Mouse (Mus musculus): ENCODE results near the gene 6030408B16Rik. TPM values are rescaled to one million over a fixed set of nuclear protein-coding genes. Genes with fewer than 3 reads are reported as not detected.

The 6030408B16Rik gene
- polyA plus RNA-seq, 1 experiment from 2014 or later, result 23.9 TPM

DNA sequence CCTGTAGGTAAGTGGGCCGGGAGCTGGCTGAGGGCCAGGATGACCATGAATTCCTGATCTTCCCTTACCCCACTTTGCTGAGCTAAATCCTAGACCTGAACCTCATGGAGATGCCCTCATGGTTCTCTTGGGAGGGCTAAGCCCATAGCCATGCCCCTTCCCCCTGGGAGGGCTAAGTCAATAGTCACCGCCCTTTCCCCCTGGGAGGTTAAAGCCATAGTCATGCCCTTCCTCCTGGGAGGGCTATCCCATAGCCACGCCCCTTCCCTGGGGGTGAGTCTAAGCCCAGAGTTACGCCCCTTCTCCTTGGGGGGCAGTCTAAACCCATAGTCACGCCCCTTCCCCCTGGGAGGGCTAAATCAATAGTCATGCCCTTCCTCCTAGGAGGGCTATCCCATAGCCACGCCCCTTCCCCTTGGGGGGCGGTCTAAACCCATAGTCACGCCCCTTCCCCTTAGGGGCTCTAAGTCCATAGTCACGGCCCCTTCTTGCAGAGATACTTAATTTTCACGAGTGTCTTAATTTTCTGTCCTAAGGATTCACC is 33.1 kb downstream of the 6030408B16Rik start:
- 50% methylated on average over 10 of the region's 10 CpGs for WGBS
- Histone ChIP-seq H3K36me3 (ENCODE audit: insufficient read depth, low read length) (no peaks in the 10 kb centered on the region), H3K4me1 (ENCODE audit: insufficient read depth, low read length) (peaks cover 16% of the 10 kb centered on the region), H3K4me3 (ENCODE audit: low read length) (no peak overlapping the region), H3K27me3 (ENCODE audit: insufficient read depth, low read length) (no peaks in the 10 kb centered on the region), H3K4me2 (replicated peaks; ENCODE audit: low read depth, low read length) (no peak overlapping the region), H3K9me3 (ENCODE audit: low read length) (no peaks in the 10 kb centered on the region), H3K27ac (ENCODE audit: low read length) (no peak overlapping the region), H3K9ac (replicated peaks; ENCODE audit: low read length) (no peak overlapping the region)
- no peak for ATAC-seq (ENCODE audit: low FRiP score, low TSS enrichment)

DNA sequence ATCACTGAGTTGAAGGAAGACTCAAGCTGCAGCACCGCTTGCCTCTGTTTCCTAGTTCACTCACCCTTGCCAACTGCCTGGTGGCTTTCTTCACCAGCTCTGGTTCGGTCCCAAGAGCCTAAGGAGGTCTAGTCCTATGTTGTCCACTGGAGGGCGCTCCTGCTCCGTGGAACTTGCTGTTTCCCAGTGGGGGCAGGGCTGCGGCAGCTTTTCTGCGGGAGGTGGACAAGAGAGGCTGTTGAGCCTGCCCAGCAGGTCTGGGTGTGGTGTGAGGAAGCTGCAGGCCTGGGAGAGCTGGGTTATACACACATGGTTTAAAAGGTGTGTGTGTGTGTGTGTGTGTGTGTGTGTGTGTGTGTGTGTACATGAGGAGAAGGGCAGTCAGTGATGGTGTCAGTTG is 34.3 kb downstream of the 6030408B16Rik start:
- 5% methylated on average over 6 of the region's 6 CpGs for WGBS
- H3K4me3 ChIP-seq (ENCODE audit: low read length), result no peak overlapping the region
- peaks cover 11% of the 10 kb centered on the region for H3K4me1 ChIP-seq (ENCODE audit: insufficient read depth, low read length)
- H3K9me3 ChIP-seq (ENCODE audit: low read length), result no peaks in the 10 kb centered on the region
- no peak overlapping the region for H3K4me2 ChIP-seq (replicated peaks; ENCODE audit: low read depth, low read length)
- no peak overlapping the region for H3K27ac ChIP-seq (ENCODE audit: low read length)
- no peaks in the 10 kb centered on the region for H3K36me3 ChIP-seq (ENCODE audit: insufficient read depth, low read length)
- H3K9ac ChIP-seq (replicated peaks; ENCODE audit: low read length), result no peak overlapping the region
- peak; percentile 18; the same call in 1 of the 2 replicates for ATAC-seq (ENCODE audit: low FRiP score, low TSS enrichment)
- no peaks in the 10 kb centered on the region for H3K27me3 ChIP-seq (ENCODE audit: insufficient read depth, low read length)

DNA sequence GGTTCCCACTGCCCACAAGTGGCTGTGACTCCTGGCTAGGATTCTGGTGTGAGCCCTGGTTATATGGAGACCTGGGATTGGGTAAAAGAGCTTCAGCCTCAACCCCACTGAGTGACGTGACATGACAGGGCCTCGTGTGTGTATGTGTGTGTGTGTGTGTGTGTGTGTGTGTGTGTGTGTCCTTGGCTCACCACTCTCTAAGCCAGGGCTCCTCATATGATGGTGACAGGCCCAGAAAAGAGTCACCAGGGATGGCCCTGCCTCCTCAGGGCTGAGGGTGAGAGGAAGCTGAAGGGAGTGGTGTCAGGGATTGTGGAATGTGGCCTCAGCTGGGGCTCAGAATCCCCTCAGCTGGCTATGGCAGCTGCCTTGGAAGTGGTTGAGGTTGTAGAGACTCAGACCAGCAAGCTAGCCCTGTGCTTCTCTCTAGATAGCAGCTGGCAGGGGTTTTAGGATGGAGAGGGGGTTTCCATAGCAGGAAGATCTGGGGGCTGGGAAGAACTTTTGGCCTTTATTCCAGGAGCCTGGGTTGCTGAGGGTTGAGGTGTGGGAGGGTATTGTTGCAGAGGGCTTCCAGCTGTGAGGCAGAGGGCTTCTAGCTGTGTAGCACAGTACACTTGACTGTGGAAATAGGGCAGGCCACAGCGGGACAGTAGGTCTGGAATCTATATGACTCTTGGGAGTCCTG is 36.0 kb downstream of the 6030408B16Rik start:
- 55% methylated on average over 3 of the region's 3 CpGs for WGBS
- H3K27me3 ChIP-seq (ENCODE audit: insufficient read depth, low read length), result no peaks in the 10 kb centered on the region

DNA sequence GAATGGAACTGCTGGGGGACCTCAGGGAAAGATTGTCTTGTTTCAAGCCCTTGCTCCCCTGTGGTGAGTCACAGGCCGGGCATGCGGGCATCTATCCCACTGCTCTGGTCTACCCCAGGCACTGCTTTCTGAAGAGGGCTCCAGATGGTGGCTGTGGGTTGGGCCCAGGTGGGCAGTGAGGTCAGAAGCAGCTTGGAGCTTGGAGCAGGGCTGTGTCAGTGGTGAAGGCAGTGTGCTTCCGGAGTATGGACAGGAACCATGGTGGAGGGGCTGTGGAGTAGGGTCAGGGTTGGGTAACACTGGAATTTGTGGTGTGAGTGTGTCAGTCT is 36.5 kb downstream of the 6030408B16Rik start:
- no peaks in the 10 kb centered on the region for H3K36me3 ChIP-seq (ENCODE audit: insufficient read depth, low read length)
- H3K9me3 ChIP-seq (ENCODE audit: low read length), result no peaks in the 10 kb centered on the region
- peaks cover 11% of the 10 kb centered on the region for H3K4me1 ChIP-seq (ENCODE audit: insufficient read depth, low read length)
- no peak overlapping the region; the same call in 1 of the 2 replicates for H3K27ac ChIP-seq (ENCODE audit: low read length)
- 68% methylated on average over 3 of the region's 3 CpGs for WGBS
- no peak overlapping the region for H3K4me3 ChIP-seq (ENCODE audit: low read length)
- no peak overlapping the region for H3K4me2 ChIP-seq (replicated peaks; ENCODE audit: low read depth, low read length)
- ATAC-seq (ENCODE audit: low FRiP score, low TSS enrichment), result no peak
- H3K27me3 ChIP-seq (ENCODE audit: insufficient read depth, low read length), result no peaks in the 10 kb centered on the region
- no peak overlapping the region for H3K9ac ChIP-seq (replicated peaks; ENCODE audit: low read length)

More for the DNA sequence above, 36.0 kb downstream of the 6030408B16Rik start:
- no peak overlapping the region for H3K4me3 ChIP-seq (ENCODE audit: low read length)
- H3K9me3 ChIP-seq (ENCODE audit: low read length), result no peaks in the 10 kb centered on the region
- no peak overlapping the region; the same call in 1 of the 2 replicates for H3K27ac ChIP-seq (ENCODE audit: low read length)
- H3K36me3 ChIP-seq (ENCODE audit: insufficient read depth, low read length), result no peaks in the 10 kb centered on the region
- ATAC-seq (ENCODE audit: low FRiP score, low TSS enrichment), result no peak
- no peak overlapping the region for H3K4me2 ChIP-seq (replicated peaks; ENCODE audit: low read depth, low read length)
- peaks cover 11% of the 10 kb centered on the region for H3K4me1 ChIP-seq (ENCODE audit: insufficient read depth, low read length)
- H3K9ac ChIP-seq (replicated peaks; ENCODE audit: low read length), result no peak overlapping the region

DNA sequence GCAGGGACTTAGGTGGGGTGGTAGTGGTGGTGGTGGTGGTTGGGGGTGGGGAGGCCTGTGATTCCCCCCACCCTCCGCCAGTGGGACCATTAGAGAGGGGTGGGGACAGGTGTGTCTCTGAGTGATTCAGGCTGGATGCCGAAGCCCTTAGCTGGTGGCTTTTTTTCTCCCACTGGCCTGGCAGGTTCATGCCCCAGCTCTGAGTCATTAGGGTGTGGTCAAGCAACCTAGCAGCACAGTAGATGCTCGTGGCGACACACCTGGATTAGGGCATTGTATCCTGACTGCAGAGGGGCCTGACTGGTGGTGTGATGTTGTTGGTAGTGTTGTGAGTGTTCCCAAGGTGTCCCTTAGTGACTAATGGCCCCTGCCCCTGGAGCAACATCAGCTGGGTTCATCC is 38.1 kb downstream of the 6030408B16Rik start:
- peaks cover 11% of the 10 kb centered on the region for H3K4me1 ChIP-seq (ENCODE audit: insufficient read depth, low read length)
- no peak overlapping the region for H3K4me2 ChIP-seq (replicated peaks; ENCODE audit: low read depth, low read length)
- no peaks in the 10 kb centered on the region for H3K27me3 ChIP-seq (ENCODE audit: insufficient read depth, low read length)
- 61% methylated on average over 4 of the region's 4 CpGs for WGBS
- H3K36me3 ChIP-seq (ENCODE audit: insufficient read depth, low read length), result no peaks in the 10 kb centered on the region
- H3K4me3 ChIP-seq (ENCODE audit: low read length), result no peak overlapping the region
- no peak for ATAC-seq (ENCODE audit: low FRiP score, low TSS enrichment)
- no peak overlapping the region for H3K9ac ChIP-seq (replicated peaks; ENCODE audit: low read length)
- no peaks in the 10 kb centered on the region for H3K9me3 ChIP-seq (ENCODE audit: low read length)
- H3K27ac ChIP-seq (ENCODE audit: low read length), result no peak overlapping the region

DNA sequence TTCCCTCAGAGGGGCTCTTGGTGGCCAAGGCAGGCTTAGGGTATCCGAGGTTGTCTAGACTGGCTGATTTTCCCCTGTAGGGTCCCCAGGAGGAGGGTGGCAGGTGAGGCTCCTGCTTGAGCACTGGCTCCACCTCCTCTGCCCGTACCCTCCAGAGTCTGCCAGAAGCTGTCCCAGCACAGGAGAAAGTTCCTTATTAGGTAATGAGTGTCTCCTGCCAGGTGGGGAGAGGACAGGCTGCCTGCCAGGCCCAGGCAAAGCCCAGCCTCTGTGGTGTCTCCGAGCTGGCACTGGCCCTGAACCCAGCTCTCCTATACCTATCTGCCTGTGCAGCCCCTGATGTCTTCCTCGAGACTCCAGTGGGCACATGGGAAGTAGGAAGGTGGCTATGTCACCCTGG is 39.4 kb downstream of the 6030408B16Rik start:
- no peak for ATAC-seq (ENCODE audit: low FRiP score, low TSS enrichment)
- H3K27ac ChIP-seq (ENCODE audit: low read length), result no peak overlapping the region
- H3K4me2 ChIP-seq (replicated peaks; ENCODE audit: low read depth, low read length), result no peak overlapping the region
- no peaks in the 10 kb centered on the region for H3K27me3 ChIP-seq (ENCODE audit: insufficient read depth, low read length)
- WGBS, result 64% methylated on average over 4 of the region's 4 CpGs
- peaks cover 10% of the 10 kb centered on the region for H3K4me1 ChIP-seq (ENCODE audit: insufficient read depth, low read length)
- H3K36me3 ChIP-seq (ENCODE audit: insufficient read depth, low read length), result no peaks in the 10 kb centered on the region
- H3K9me3 ChIP-seq (ENCODE audit: low read length), result no peaks in the 10 kb centered on the region
- no peak overlapping the region for H3K4me3 ChIP-seq (ENCODE audit: low read length)
- H3K9ac ChIP-seq (replicated peaks; ENCODE audit: low read length), result no peak overlapping the region

DNA sequence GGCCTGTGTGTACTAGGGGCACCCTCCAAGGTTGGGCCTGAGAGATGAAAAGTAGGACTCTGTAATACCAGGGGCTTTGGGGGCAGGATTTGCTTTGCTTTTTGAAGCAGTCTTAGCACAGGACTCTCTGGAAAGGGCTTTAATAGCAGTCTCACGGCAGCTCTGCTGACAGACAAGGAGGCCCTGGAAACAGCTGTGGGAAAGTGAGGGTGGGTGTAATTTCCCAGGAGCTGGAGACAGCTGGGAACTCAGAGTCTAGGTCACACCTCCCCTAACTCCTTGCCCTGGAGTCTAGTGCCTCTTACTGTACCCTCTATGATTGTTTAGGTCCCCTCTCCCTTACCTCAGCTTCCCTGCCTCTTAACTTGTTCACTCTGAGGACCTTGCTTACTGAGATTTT is 40.2 kb downstream of the 6030408B16Rik start:
- Histone ChIP-seq H3K4me2 (replicated peaks; ENCODE audit: low read depth, low read length) (no peak overlapping the region), H3K4me1 (ENCODE audit: insufficient read depth, low read length) (peaks cover 9% of the 10 kb centered on the region), H3K4me3 (ENCODE audit: low read length) (no peak overlapping the region), H3K9me3 (ENCODE audit: low read length) (no peaks in the 10 kb centered on the region), H3K27me3 (ENCODE audit: insufficient read depth, low read length) (no peaks in the 10 kb centered on the region), H3K9ac (replicated peaks; ENCODE audit: low read length) (no peak overlapping the region), H3K27ac (ENCODE audit: low read length) (no peak overlapping the region), H3K36me3 (ENCODE audit: insufficient read depth, low read length) (no peaks in the 10 kb centered on the region)
- no peak for ATAC-seq (ENCODE audit: low FRiP score, low TSS enrichment)
- WGBS, result 20% methylated on average over 1 of the region's 1 CpGs

DNA sequence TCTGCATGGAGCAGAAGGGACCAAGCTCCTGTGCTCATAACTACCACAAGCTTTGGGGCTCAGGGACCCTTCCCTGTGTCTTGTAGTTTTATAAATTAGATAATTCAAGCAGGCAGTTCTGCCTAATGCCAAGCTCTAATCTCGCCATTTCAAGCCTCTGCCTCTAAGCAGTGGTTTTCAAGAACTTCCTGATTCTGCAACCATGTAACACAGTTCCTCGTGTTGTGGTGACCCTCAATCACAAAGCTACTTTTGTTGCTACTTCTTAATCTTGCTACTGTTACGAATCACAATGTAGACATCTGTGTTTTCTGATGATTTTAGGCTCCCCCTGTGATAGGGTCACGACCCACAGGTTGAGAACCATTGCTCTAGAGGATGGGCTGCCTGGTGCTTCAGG is 40.6 kb downstream of the 6030408B16Rik start:
- H3K9ac ChIP-seq (replicated peaks; ENCODE audit: low read length), result no peak overlapping the region
- no peak for ATAC-seq (ENCODE audit: low FRiP score, low TSS enrichment)
- H3K4me3 ChIP-seq (ENCODE audit: low read length), result no peak overlapping the region
- H3K4me2 ChIP-seq (replicated peaks; ENCODE audit: low read depth, low read length), result no peak overlapping the region
- H3K4me1 ChIP-seq (ENCODE audit: insufficient read depth, low read length), result peaks cover 9% of the 10 kb centered on the region
- no peaks in the 10 kb centered on the region for H3K9me3 ChIP-seq (ENCODE audit: low read length)
- 68% methylated on average over 4 of the region's 4 CpGs for WGBS
- H3K27me3 ChIP-seq (ENCODE audit: insufficient read depth, low read length), result no peaks in the 10 kb centered on the region
- H3K36me3 ChIP-seq (ENCODE audit: insufficient read depth, low read length), result no peaks in the 10 kb centered on the region
- H3K27ac ChIP-seq (ENCODE audit: low read length), result no peak overlapping the region

DNA sequence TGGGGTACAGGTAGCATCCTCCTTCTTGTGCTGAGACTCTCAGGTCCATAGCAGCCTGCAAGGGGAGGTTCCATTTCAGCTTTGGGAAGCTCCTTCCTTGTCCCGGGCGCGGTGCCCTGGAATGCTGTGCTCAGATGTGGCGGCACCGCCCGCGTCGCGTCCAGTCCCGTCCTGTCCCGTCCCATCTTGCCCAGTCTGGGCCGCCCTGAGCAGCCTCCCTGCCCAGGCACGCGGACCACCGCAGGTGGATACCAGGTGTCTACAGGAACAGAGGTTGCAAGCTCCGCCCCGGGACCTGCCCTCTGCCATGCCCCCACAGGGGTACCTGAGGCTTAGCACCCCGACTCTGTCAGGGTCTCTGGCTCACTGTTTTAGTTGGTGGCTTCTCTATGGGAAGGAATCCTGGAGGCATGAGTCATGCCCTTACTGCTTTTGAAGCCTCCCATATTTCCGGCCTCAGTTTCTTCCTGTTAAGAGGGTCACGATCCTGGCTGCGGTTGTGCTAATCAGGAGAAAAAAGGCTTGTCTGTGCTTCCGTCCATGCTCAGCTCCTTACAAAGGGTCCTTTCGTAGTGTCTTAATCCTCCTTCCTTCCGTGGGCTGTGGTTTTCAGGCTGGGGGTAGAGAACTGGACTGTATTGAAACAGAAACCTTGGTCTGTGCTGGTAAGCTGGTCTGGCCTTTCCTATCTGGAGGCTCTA is 43.6 kb downstream of the 6030408B16Rik start:
- ATAC-seq (ENCODE audit: low FRiP score, low TSS enrichment), result no peak

DNA sequence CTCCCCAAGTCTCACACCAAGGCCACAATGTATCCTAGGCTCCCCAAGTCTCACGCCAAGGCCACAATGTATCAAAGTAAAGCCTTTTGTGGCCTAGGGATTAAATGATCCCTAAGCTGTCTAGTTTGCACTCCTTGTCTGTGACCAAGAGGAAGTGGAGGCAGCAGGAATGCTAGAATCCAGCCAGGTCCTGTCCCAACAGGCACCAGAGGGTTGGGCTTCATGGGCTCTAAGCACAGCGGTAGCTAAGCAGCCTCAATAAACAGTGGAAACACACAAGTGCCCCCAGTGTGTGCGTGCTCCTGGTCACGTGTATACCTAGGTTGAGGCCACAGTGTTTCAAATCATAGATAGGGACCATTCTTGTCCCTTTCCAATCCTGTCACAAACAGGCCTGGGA is 45.3 kb downstream of the 6030408B16Rik start:
- 68% methylated on average over 4 of the region's 4 CpGs for WGBS
- Histone ChIP-seq H3K9ac (replicated peaks; ENCODE audit: low read length) (no peak overlapping the region), H3K4me3 (ENCODE audit: low read length) (no peak overlapping the region), H3K27ac (ENCODE audit: low read length) (no peak overlapping the region), H3K27me3 (ENCODE audit: insufficient read depth, low read length) (no peaks in the 10 kb centered on the region), H3K36me3 (ENCODE audit: insufficient read depth, low read length) (no peaks in the 10 kb centered on the region), H3K4me1 (ENCODE audit: insufficient read depth, low read length) (no peaks in the 10 kb centered on the region), H3K4me2 (replicated peaks; ENCODE audit: low read depth, low read length) (no peak overlapping the region), H3K9me3 (ENCODE audit: low read length) (no peaks in the 10 kb centered on the region)
- ATAC-seq (ENCODE audit: low FRiP score, low TSS enrichment), result no peak

More for the DNA sequence above, 43.6 kb downstream of the 6030408B16Rik start:
- H3K27ac ChIP-seq (ENCODE audit: low read length), result peak overlapping the region; percentile 26; the same call in 1 of the 2 replicates
- no peaks in the 10 kb centered on the region for H3K4me1 ChIP-seq (ENCODE audit: insufficient read depth, low read length)
- 38% methylated on average over 24 of the region's 24 CpGs for WGBS
- H3K27me3 ChIP-seq (ENCODE audit: insufficient read depth, low read length), result no peaks in the 10 kb centered on the region
- no peaks in the 10 kb centered on the region for H3K36me3 ChIP-seq (ENCODE audit: insufficient read depth, low read length)
- H3K4me3 ChIP-seq (ENCODE audit: low read length), result no peak overlapping the region
- H3K9me3 ChIP-seq (ENCODE audit: low read length), result no peaks in the 10 kb centered on the region
- H3K4me2 ChIP-seq (replicated peaks; ENCODE audit: low read depth, low read length), result no peak overlapping the region
- H3K9ac ChIP-seq (replicated peaks; ENCODE audit: low read length), result no peak overlapping the region

Measured in kidney, embryonic 16.5 days (tissue).